21 mouse cellular contexts compared by ENCODE assay signal in genomic region chr14:65476699-65477098, GRCm38 (mm10).
DNase-seq lines count a peak whose midpoint lies in the region; ATAC-seq and TF ChIP-seq lines count a peak whose summit lies in the region.
"Had no signal": no experiment of that assay in that cellular context is flagged by ENCODE, and none has a peak within 500 bp of the region (broad histone marks: within the 10 kb centered on the region; RNA-seq: fewer than 3 reads in every experiment).

No protein-coding gene starts in this region.

- no peak for TF ChIP-seq CTCF in midbrain, postnatal 0 days (IDR thresholded peaks at IDR 0.05)

- WGBS in forebrain, embryonic 14.5 days, result 49% methylated on average over 3 of the region's 3 CpGs
- 74% methylated on average over 3 of the region's 3 CpGs for WGBS in forebrain, embryonic 11.5 days
- WGBS in hindbrain, embryonic 14.5 days, result 35% methylated on average over 3 of the region's 3 CpGs
- 67% methylated on average over 3 of the region's 3 CpGs for WGBS in hindbrain, embryonic 11.5 days
- WGBS in midbrain, postnatal 0 days, result 43% methylated on average over 3 of the region's 3 CpGs
- WGBS in midbrain, embryonic 10.5 days, result 88% methylated on average over 3 of the region's 3 CpGs

- H3K9ac ChIP-seq in forebrain, embryonic 14.5 days (ENCODE audit: low read length), result no peak overlapping the region
- H3K9ac ChIP-seq in forebrain, embryonic 11.5 days (ENCODE audit: low read length), result no peak overlapping the region
- no peak overlapping the region for H3K9ac ChIP-seq in hindbrain, embryonic 14.5 days
- no peak overlapping the region for H3K9ac ChIP-seq in hindbrain, embryonic 11.5 days (ENCODE audit: low read depth, low read length)
- no peak overlapping the region for H3K9ac ChIP-seq in midbrain, postnatal 0 days (replicated peaks; ENCODE audit: low read length, poor library complexity, severe bottlenecking)
- H3K9ac ChIP-seq: embryonic facial prominence, embryonic 13.5 days; heart, embryonic 13.5 days had no signal

- H3K9me3 ChIP-seq in forebrain, embryonic 14.5 days (replicated peaks; ENCODE audit: control insufficient read depth, low read length), result no peaks in the 10 kb centered on the region
- no peaks in the 10 kb centered on the region for H3K9me3 ChIP-seq in forebrain, embryonic 11.5 days (ENCODE audit: control insufficient read depth, low read length)
- H3K9me3 ChIP-seq in hindbrain, embryonic 14.5 days (ENCODE audit: control insufficient read depth, low read length), result no peaks in the 10 kb centered on the region
- H3K9me3 ChIP-seq in hindbrain, embryonic 11.5 days (ENCODE audit: control insufficient read depth, low read length), result no peaks in the 10 kb centered on the region
- H3K9me3 ChIP-seq in midbrain, postnatal 0 days (ENCODE audit: low read length), result no peaks in the 10 kb centered on the region
- no peaks in the 10 kb centered on the region for H3K9me3 ChIP-seq in midbrain, embryonic 10.5 days (replicated peaks)
- H3K9me3 ChIP-seq: embryonic facial prominence, embryonic 13.5 days; G1E; heart, embryonic 13.5 days had no signal

- no peak overlapping the region for H3K4me2 ChIP-seq in forebrain, embryonic 14.5 days (ENCODE audit: low read length)
- no peak overlapping the region for H3K4me2 ChIP-seq in forebrain, embryonic 11.5 days (ENCODE audit: low read depth, low read length, severe bottlenecking)
- H3K4me2 ChIP-seq in hindbrain, embryonic 14.5 days (replicated peaks), result no peak overlapping the region
- no peak overlapping the region for H3K4me2 ChIP-seq in hindbrain, embryonic 11.5 days (replicated peaks; ENCODE audit: low read depth, low read length)
- H3K4me2 ChIP-seq in midbrain, postnatal 0 days (ENCODE audit: low read depth, low read length, poor library complexity, severe bottlenecking), result no peak overlapping the region
- H3K4me2 ChIP-seq: embryonic facial prominence, embryonic 13.5 days; heart, embryonic 13.5 days had no signal

- no peaks in the 10 kb centered on the region for H3K27me3 ChIP-seq in forebrain, embryonic 14.5 days (replicated peaks; ENCODE audit: control insufficient read depth, insufficient read depth, low read length)
- H3K27me3 ChIP-seq in forebrain, embryonic 11.5 days (ENCODE audit: control insufficient read depth, insufficient read depth, low read length), result no peaks in the 10 kb centered on the region; the same call in 1 of the 2 replicates
- H3K27me3 ChIP-seq in hindbrain, embryonic 14.5 days (ENCODE audit: control insufficient read depth, insufficient read depth, low read length), result no peaks in the 10 kb centered on the region
- no peaks in the 10 kb centered on the region for H3K27me3 ChIP-seq in hindbrain, embryonic 11.5 days (ENCODE audit: control insufficient read depth, insufficient read depth, low read length)
- H3K27me3 ChIP-seq in midbrain, postnatal 0 days (ENCODE audit: insufficient read depth, low read length), result no peaks in the 10 kb centered on the region
- H3K27me3 ChIP-seq in midbrain, embryonic 10.5 days (ENCODE audit: low read depth, poor library complexity, severe bottlenecking), result no peaks in the 10 kb centered on the region
- H3K27me3 ChIP-seq: embryonic facial prominence, embryonic 13.5 days; heart, embryonic 13.5 days had no signal

- H3K27ac ChIP-seq in forebrain, embryonic 14.5 days (ENCODE audit: low read depth, low read length), result no peak overlapping the region
- H3K27ac ChIP-seq in forebrain, embryonic 11.5 days (ENCODE audit: low read depth, low read length), result no peak overlapping the region
- H3K27ac ChIP-seq in hindbrain, embryonic 14.5 days, result 0 out of 2 replicates have a peak overlapping the region, but pooled peaks have one; percentile 26
- no peak overlapping the region for H3K27ac ChIP-seq in hindbrain, embryonic 11.5 days (ENCODE audit: low read depth, low read length)
- no peak overlapping the region for H3K27ac ChIP-seq in midbrain, postnatal 0 days (ENCODE audit: low read depth, low read length)
- H3K27ac ChIP-seq in midbrain, embryonic 10.5 days (replicated peaks), result no peak overlapping the region
- H3K27ac ChIP-seq: embryonic facial prominence, embryonic 13.5 days; gastrocnemius, adult 2 months; heart, embryonic 13.5 days had no signal

- H3K36me3 ChIP-seq in forebrain, embryonic 14.5 days (ENCODE audit: control insufficient read depth, insufficient read depth, low read length), result no peaks in the 10 kb centered on the region
- no peaks in the 10 kb centered on the region for H3K36me3 ChIP-seq in forebrain, embryonic 11.5 days (ENCODE audit: control insufficient read depth, insufficient read depth, low read length)
- H3K36me3 ChIP-seq in hindbrain, embryonic 14.5 days (replicated peaks; ENCODE audit: control insufficient read depth, insufficient read depth), result no peaks in the 10 kb centered on the region
- H3K36me3 ChIP-seq in hindbrain, embryonic 11.5 days (ENCODE audit: control insufficient read depth, insufficient read depth, low read length), result no peaks in the 10 kb centered on the region
- H3K36me3 ChIP-seq in midbrain, postnatal 0 days (ENCODE audit: insufficient read depth, low read length), result no peaks in the 10 kb centered on the region
- no peaks in the 10 kb centered on the region for H3K36me3 ChIP-seq in midbrain, embryonic 10.5 days
- H3K36me3 ChIP-seq: embryonic facial prominence, embryonic 13.5 days; G1E; heart, embryonic 13.5 days had no signal

- H3K4me1 ChIP-seq in forebrain, embryonic 14.5 days (ENCODE audit: control insufficient read depth, insufficient read depth, low read length), result no peaks in the 10 kb centered on the region; the same call in 1 of the 2 replicates
- 0 out of 2 replicates have a peak, but pooled peaks cover 5% of the 10 kb centered on the region for H3K4me1 ChIP-seq in forebrain, embryonic 11.5 days (replicated peaks; ENCODE audit: control insufficient read depth, insufficient read depth, low read length)
- peaks cover 2% of the 10 kb centered on the region; the same call in 1 of the 2 replicates for H3K4me1 ChIP-seq in hindbrain, embryonic 14.5 days (replicated peaks; ENCODE audit: control insufficient read depth, insufficient read depth, low read length)
- no peaks in the 10 kb centered on the region; the same call in 1 of the 2 replicates for H3K4me1 ChIP-seq in hindbrain, embryonic 11.5 days (replicated peaks; ENCODE audit: control insufficient read depth, insufficient read depth, low read length)
- no peaks in the 10 kb centered on the region for H3K4me1 ChIP-seq in midbrain, postnatal 0 days (ENCODE audit: insufficient read depth, low read length)
- H3K4me1 ChIP-seq in midbrain, embryonic 10.5 days, result peaks cover 28% of the 10 kb centered on the region
- H3K4me1 ChIP-seq: embryonic facial prominence, embryonic 13.5 days had no signal

- H3K4me3 ChIP-seq in forebrain, embryonic 14.5 days (ENCODE audit: low read depth, low read length), result no peak overlapping the region
- no peak overlapping the region for H3K4me3 ChIP-seq in forebrain, embryonic 11.5 days (ENCODE audit: low read depth, low read length)
- no peak overlapping the region for H3K4me3 ChIP-seq in hindbrain, embryonic 14.5 days (replicated peaks; ENCODE audit: low read length)
- no peak overlapping the region for H3K4me3 ChIP-seq in hindbrain, embryonic 11.5 days (ENCODE audit: low read depth, low read length)
- no peak overlapping the region for H3K4me3 ChIP-seq in midbrain, postnatal 0 days (ENCODE audit: low read depth, low read length)
- no peak overlapping the region for H3K4me3 ChIP-seq in midbrain, embryonic 10.5 days
- H3K4me3 ChIP-seq: embryonic facial prominence, embryonic 13.5 days; gastrocnemius, adult 2 months; heart, embryonic 13.5 days had no signal

- ATAC-seq in forebrain, embryonic 14.5 days, result no peak
- no peak for ATAC-seq in forebrain, embryonic 11.5 days (replicated peaks; ENCODE audit: low FRiP score)
- peak; percentile 17; the same call in 1 of the 2 replicates for ATAC-seq in hindbrain, embryonic 14.5 days (ENCODE audit: low FRiP score)
- ATAC-seq in hindbrain, embryonic 11.5 days (ENCODE audit: low FRiP score), result no peak
- no peak for ATAC-seq in midbrain, postnatal 0 days (ENCODE audit: low FRiP score)
- ATAC-seq: CD4-positive, CD25-positive, alpha-beta regulatory T cell, adult 4 months; intestine, embryonic 16.5 days had no signal

- DNase-seq in forebrain, embryonic 14.5 days (ENCODE audit: low spot score), result peak; percentile 39
- no peak for DNase-seq in forebrain, embryonic 11.5 days (ENCODE audit: low spot score)
- peak; percentile 60 for DNase-seq in hindbrain, embryonic 14.5 days (ENCODE audit: low spot score)
- no peak for DNase-seq in hindbrain, embryonic 11.5 days (ENCODE audit: low spot score)
- peak; percentile 38 for DNase-seq in midbrain, postnatal 0 days (ENCODE audit: low spot score)
- DNase-seq in midbrain, embryonic 10.5 days (ENCODE audit: low spot score), result no peak
- no peak for DNase-seq in adrenal gland, adult (ENCODE audit: inconsistent age in 2 of 2, low spot score in 1 of 2)
- DNase-seq: adrenal gland, postnatal 14 days; B cell, adult 2 months; cerebellum, adult 18-20 months; cerebellum, adult 9-11 months; cerebellum, postnatal 36 days; gastrocnemius, adult 2 months; gastrocnemius, postnatal 36 days; heart, postnatal 36 days; kidney, adult 2 months had no signal

Comparison
In these comparisons a context has a peak if more than half of its experiments do, and no peak if none do; other contexts are left out.
1. DNase-seq: peak in forebrain, embryonic 14.5 days (single experiment), hindbrain, embryonic 14.5 days (single experiment) and midbrain, postnatal 0 days (single experiment); none in forebrain, embryonic 11.5 days (single experiment), hindbrain, embryonic 11.5 days (single experiment), midbrain, embryonic 10.5 days (single experiment) and adrenal gland, adult (0 of 2).